Mouse (Mus musculus): ENCODE data around the gene Tbc1d1. TPM values are rescaled to one million over a fixed set of nuclear protein-coding genes. Genes with fewer than 3 reads are reported as not detected.
A peak's percentile ranks its signal among the peaks of the same experiment; 100 is the strongest.

Tbc1d1 gene
- total RNA-seq, 1 experiment: 31.1 TPM

DNA sequence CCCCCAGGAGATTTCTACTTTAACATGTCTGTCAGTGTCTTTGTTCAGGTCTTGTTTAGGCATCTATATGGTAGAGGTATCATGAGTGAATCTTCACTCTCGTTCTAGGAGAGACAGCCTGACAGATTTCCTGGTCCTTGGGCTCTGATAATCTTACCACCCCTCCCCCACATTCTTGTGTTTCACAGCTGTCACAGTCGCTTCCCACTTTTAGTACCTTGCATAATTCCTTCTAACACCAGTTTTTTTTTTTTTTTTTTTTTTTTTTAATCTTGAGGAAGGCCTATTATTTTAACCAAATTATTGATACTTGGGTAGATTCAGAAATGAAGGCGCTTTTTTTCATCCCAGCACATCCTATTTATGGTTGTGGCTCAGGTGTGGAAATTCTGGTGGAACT is 81.6 kb downstream of the Tbc1d1 start:
- Histone ChIP-seq H3K27ac (ENCODE audit: insufficient read depth, low read depth, low read length, poor library complexity, severe bottlenecking) (no peak overlapping the region), H3K9me3 (ENCODE audit: control insufficient read depth, insufficient read depth, low read depth, low read length) (no peaks in the 10 kb centered on the region), H3K36me3 (ENCODE audit: control insufficient read depth, insufficient read depth, low read length, poor library complexity, severe bottlenecking) (no peaks in the 10 kb centered on the region), H3K9ac (ENCODE audit: insufficient read depth, low read depth, low read length, poor library complexity, severe bottlenecking) (no peak overlapping the region), H3K4me1 (ENCODE audit: control insufficient read depth in 2 of 2, insufficient read depth in 2 of 2, low read length in 2 of 2, poor library complexity in 1 of 2) (peaks cover 19 to 34% of the 10 kb centered on the region in 2 experiments), H3K4me3 (ENCODE audit: insufficient read depth in 1 of 2, low read depth in 1 of 2, low read length in 2 of 2, poor library complexity in 1 of 2, severe bottlenecking in 1 of 2) (no peak overlapping the region)
- no peak for DNase-seq (ENCODE audit: low read depth, low spot score)
- TF ChIP-seq MAFK (IDR thresholded peaks at IDR 0.05; ENCODE audit: insufficient read depth, low read depth, low read length) (no peak), ZNF384 (IDR thresholded peaks at IDR 0.05; ENCODE audit: low read depth, low read length) (peak; percentile 34; the same call in 1 of the 2 replicates)
- in situ Hi-C loops (cut with MboI; ENCODE audit: low sequenced_read_pairs in 2 of 2, unreplicated experiment in 2 of 2): no loop called here

DNA sequence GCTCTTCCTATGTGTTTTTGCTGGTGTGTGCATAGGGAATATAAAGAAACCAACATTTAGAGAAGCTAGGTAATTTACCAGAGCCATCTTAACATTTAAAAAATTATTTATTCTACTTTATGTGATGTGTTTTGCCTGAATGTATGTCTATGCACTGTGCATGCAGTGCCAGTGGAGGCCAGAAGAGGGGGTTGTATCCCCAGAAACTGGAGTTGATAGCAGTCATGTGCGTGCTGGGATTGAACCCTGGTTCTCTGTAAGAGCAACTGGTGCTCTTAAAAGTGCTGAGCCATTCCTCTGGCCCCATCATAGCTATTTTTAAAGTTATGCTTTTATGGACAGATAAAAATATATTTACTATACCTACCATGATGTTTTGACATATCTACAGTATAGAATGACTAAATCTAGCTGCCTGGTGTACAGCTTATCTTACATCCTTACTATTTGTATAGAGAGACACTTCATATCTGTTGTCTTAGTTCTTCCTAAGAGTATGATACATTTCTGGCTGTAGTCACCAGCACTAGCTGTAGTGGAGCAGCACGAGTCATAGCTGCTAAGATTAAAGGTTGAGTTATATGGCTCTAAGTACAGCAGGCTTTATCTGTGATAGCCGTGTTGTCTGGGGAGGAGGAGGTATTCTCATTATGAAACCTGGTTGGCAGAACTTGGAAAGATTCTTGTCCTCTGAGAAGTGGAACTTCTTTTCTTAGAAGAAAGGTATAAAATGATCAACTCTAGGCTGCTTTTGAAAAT is 83.0 kb downstream of the Tbc1d1 start:
- Histone ChIP-seq H3K4me3 (ENCODE audit: insufficient read depth in 1 of 2, low read depth in 1 of 2, low read length in 2 of 2, poor library complexity in 1 of 2, severe bottlenecking in 1 of 2) (no peak overlapping the region), H3K9me3 (ENCODE audit: control insufficient read depth, insufficient read depth, low read depth, low read length) (no peaks in the 10 kb centered on the region), H3K36me3 (ENCODE audit: control insufficient read depth, insufficient read depth, low read length, poor library complexity, severe bottlenecking) (no peaks in the 10 kb centered on the region), H3K9ac (ENCODE audit: insufficient read depth, low read depth, low read length, poor library complexity, severe bottlenecking) (no peak overlapping the region), H3K4me1 (ENCODE audit: control insufficient read depth in 2 of 2, insufficient read depth in 2 of 2, low read length in 2 of 2, poor library complexity in 1 of 2) (peaks cover 17 to 39% of the 10 kb centered on the region in 2 experiments), H3K27ac (ENCODE audit: insufficient read depth, low read depth, low read length, poor library complexity, severe bottlenecking) (no peak overlapping the region)
- no peak for DNase-seq (ENCODE audit: low read depth, low spot score)
- TF ChIP-seq HCFC1 (IDR thresholded peaks at IDR 0.05; ENCODE audit: borderline replicate concordance, insufficient read depth, low read length) (no peak), ZC3H11A (IDR thresholded peaks at IDR 0.05; ENCODE audit: borderline replicate concordance, low read depth, low read length) (peak; percentile 52; the same call in 1 of the 2 replicates)
- in situ Hi-C loops (cut with MboI; ENCODE audit: low sequenced_read_pairs in 2 of 2, unreplicated experiment in 2 of 2): no loop called here

DNA sequence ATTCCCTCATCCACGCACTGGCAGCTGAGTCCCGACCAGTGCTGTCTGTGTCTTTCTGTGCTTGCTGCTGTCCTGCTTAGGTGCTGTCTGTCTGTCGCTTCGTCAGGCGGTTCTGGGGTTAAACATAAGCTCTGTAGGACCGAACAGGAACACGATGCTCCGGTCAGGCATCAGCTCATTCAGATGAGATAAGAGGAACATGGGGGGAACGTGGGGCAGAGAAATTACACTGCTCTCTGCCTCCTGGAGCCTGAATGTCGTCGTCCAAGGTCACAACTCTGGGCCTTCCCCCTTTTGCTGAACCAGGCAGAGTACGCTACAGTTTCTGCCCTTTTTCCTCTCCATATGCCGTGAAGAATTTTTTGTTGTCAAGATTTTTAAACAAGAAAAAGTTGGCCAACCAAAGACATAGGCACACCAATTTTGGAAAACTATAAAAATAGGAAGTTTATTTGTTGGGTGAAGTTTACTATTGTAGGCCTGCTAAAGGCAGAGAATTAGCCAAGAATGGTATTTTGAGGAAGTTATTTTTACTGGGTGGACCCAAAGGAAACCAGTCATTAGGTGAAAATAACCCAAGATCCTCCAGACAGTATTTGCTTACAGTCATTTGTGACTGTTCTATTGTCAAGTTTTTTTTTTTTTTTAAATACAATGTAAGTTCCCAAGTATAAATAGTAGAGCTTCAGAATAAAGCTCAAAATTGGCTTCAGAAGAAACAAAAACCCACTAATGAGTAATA is 85.0 kb downstream of the Tbc1d1 start:
- Histone ChIP-seq H3K9me3 (ENCODE audit: control insufficient read depth, insufficient read depth, low read depth, low read length) (no peaks in the 10 kb centered on the region), H3K4me1 (ENCODE audit: control insufficient read depth in 2 of 2, insufficient read depth in 2 of 2, low read length in 2 of 2, poor library complexity in 1 of 2) (peaks cover 14 to 27% of the 10 kb centered on the region in 2 experiments), H3K36me3 (ENCODE audit: control insufficient read depth, insufficient read depth, low read length, poor library complexity, severe bottlenecking) (no peaks in the 10 kb centered on the region), H3K9ac (ENCODE audit: insufficient read depth, low read depth, low read length, poor library complexity, severe bottlenecking) (no peak overlapping the region), H3K27ac (ENCODE audit: insufficient read depth, low read depth, low read length, poor library complexity, severe bottlenecking) (no peak overlapping the region), H3K4me3 (ENCODE audit: insufficient read depth in 1 of 2, low read depth in 1 of 2, low read length in 2 of 2, poor library complexity in 1 of 2, severe bottlenecking in 1 of 2) (no peak overlapping the region)
- DNase-seq (ENCODE audit: low read depth, low spot score): no peak
- no peak for TF ChIP-seq ZC3H11A (IDR thresholded peaks at IDR 0.05; ENCODE audit: borderline replicate concordance, low read depth, low read length)
- no peak for TF ChIP-seq MAFK (IDR thresholded peaks at IDR 0.05; ENCODE audit: insufficient read depth, low read depth, low read length)
- no peak for TF ChIP-seq ZNF384 (IDR thresholded peaks at IDR 0.05; ENCODE audit: low read depth, low read length)
- TF ChIP-seq HCFC1 (IDR thresholded peaks at IDR 0.05; ENCODE audit: borderline replicate concordance, insufficient read depth, low read length): no peak
- TF ChIP-seq CHD2 (IDR thresholded peaks at IDR 0.05; ENCODE audit: low read depth, low read length): no peak
- in situ Hi-C loops (cut with MboI; ENCODE audit: low sequenced_read_pairs in 2 of 2, unreplicated experiment in 2 of 2): no loop called here

DNA sequence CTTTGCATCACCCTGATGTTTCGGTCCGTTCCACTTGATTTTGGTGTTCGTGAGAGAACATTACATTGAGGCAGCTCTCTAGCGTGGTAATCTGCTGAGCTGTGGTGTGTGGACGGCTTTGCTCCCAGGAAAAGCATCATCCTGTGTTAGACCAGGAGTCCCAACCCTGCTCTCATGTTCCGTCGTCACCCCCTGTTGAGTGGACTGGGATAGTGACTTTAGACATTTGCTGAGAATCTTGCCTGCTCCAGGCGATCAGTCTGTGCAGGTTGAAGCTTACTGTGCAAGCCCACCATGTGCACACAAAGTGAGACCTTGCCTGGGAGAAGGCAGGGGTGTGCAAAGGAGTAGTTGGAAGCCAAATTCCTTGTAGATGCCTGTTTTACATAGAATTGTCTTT is 85.8 kb downstream of the Tbc1d1 start:
- TF ChIP-seq CHD2 (IDR thresholded peaks at IDR 0.05; ENCODE audit: low read depth, low read length) (no peak), HCFC1 (IDR thresholded peaks at IDR 0.05; ENCODE audit: borderline replicate concordance, insufficient read depth, low read length) (no peak), ZNF384 (IDR thresholded peaks at IDR 0.05; ENCODE audit: low read depth, low read length) (no peak), ZC3H11A (IDR thresholded peaks at IDR 0.05; ENCODE audit: borderline replicate concordance, low read depth, low read length) (no peak), MAFK (IDR thresholded peaks at IDR 0.05; ENCODE audit: insufficient read depth, low read depth, low read length) (no peak)
- H3K9ac ChIP-seq (ENCODE audit: insufficient read depth, low read depth, low read length, poor library complexity, severe bottlenecking): no peak overlapping the region
- no peaks in the 10 kb centered on the region for H3K36me3 ChIP-seq (ENCODE audit: control insufficient read depth, insufficient read depth, low read length, poor library complexity, severe bottlenecking)
- peaks cover 11 to 23% of the 10 kb centered on the region in 2 experiments for H3K4me1 ChIP-seq (ENCODE audit: control insufficient read depth in 2 of 2, insufficient read depth in 2 of 2, low read length in 2 of 2, poor library complexity in 1 of 2)
- in situ Hi-C loops (cut with MboI; ENCODE audit: low sequenced_read_pairs in 2 of 2, unreplicated experiment in 2 of 2): no loop called here
- H3K9me3 ChIP-seq (ENCODE audit: control insufficient read depth, insufficient read depth, low read depth, low read length): no peaks in the 10 kb centered on the region
- no peak for DNase-seq (ENCODE audit: low read depth, low spot score)
- H3K4me3 ChIP-seq (ENCODE audit: insufficient read depth in 1 of 2, low read depth in 1 of 2, low read length in 2 of 2, poor library complexity in 1 of 2, severe bottlenecking in 1 of 2): no peak overlapping the region
- H3K27ac ChIP-seq (ENCODE audit: insufficient read depth, low read depth, low read length, poor library complexity, severe bottlenecking): no peak overlapping the region

Measured in ES-E14 (cell line).